Mouse (Mus musculus): ENCODE results near the gene Cabp5. TPM values are rescaled to one million over a fixed set of nuclear protein-coding genes. Genes with fewer than 3 reads are reported as not detected.
"Not testable (repeated sequence)": the region's sequence is repeated elsewhere in the genome, so short reads cannot be mapped to it uniquely, and the experiment has no call there.

Cabp5 gene
- total RNA-seq (2022), result not detected

DNA sequence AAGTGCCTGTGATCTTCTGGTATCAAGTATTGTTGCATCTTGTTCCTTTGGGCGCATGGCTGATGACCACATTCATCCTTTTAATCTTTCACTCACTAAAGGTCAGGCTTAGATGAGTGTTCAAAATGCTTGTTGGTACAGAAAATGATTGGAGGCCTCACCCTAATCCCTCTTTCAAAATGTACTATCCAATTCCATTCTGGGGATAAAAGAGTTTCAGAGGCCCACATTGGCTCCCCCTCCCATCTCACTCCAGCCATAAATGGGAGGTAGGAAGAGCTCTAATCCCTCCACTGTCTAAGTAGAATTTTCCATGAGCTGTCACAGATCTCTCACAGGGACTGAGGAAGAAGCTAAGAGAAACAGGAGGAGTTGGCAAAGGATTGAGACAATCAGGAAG is at the start of gene Cabp5:
Gene Cabp5, plus strand, starts transcription at position 301 of the 400 bp plus-strand sequence.
- DNase-seq, result no peak

- no peak for DNase-seq
Measured at GRCm38 (mm10) chr7:13355943-13356342, 42.0 kb upstream of the Cabp5 start.

DNA sequence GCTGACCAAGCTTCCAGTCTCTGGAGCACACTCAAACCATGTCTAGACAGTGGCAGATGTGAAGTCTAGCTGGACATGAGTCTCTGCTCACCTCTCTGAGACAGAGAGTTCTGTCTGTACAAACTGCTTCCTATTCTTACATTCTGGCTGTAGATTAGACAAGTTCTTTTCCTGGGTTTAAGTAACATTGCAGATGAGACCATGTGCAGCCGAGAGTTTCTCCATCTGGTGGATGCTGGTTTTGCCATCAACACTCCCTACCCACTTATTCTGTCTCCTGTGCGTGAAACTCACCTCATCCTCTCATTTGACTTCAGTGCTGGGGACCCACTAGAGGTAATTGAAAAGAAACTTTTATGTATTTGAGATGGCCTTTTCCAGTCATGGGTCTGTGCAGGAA is 17.3 kb upstream of the Cabp5 start:
- DNase-seq, result no peak

DNA sequence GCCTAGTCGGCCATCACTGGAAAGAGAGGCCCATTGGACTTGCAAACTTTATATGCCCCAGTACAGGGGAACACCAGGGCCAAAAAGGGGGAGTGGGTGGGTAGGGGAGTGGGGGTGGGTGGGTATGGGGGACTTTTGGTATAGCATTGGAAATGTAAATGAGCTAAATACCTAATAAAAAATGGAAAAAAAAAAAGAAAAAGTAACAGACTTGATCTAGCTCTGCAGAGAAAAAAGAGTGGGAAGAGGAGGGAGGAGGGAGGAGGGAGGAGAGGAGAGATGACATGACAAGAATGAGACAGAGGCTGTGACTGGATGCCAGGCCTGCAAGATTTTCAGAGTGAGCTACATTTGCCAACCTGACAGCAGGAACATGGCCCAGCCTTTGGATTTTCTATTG is 52.6 kb downstream of the Cabp5 start, which contains the start of gene Bsph1:
Gene Bsph1, plus strand, starts transcription at position 301 of the 400 bp plus-strand sequence.
- DNase-seq, result not testable (repeated sequence)

Other genes with a start within 250 kb of the Cabp5 start
- under 1 TPM; 0.05 to 0.17 (median 0.10) TPM for gene Vmn1r88, start 238.6 kb upstream of the Cabp5 start, total RNA-seq (2022)
- gene Vmn1r89, start 185.1 kb upstream of the Cabp5 start, total RNA-seq (2022), result not detected
- gene Lig1, start 120.8 kb upstream of the Cabp5 start, total RNA-seq (2022), result 10 to 100 TPM; 10.5 to 11.8 (median 11.1) TPM
- gene Zswim9, start 119.4 kb upstream of the Cabp5 start, total RNA-seq (2022), result 10 to 100 TPM; 12.3 to 19.2 (median 14.8) TPM
- under 1 TPM; 0.17 to 0.56 (median 0.22) TPM for gene Pla2g4c, start 73.5 kb upstream of the Cabp5 start, total RNA-seq (2022)
- gene Bsph1, start 52.7 kb downstream of the Cabp5 start, total RNA-seq (2022), result not detected
- not detected for gene Bsph2, start 172.9 kb downstream of the Cabp5 start, total RNA-seq (2022)
- not detected for gene Sult2a5, start 225.8 kb downstream of the Cabp5 start, total RNA-seq (2022)

All from adrenal gland, adult 8-10 months (tissue).